Mouse (Mus musculus): ENCODE results near the gene Plcb1. TPM values are rescaled to one million over a fixed set of nuclear protein-coding genes. Genes with fewer than 3 reads are reported as not detected.

The Plcb1 gene
- polyA plus RNA-seq, 1 experiment: 2.1 TPM

GRCm38 (mm10) chr2:134972376-134972775 is 186.5 kb downstream of the Plcb1 start:
- TF ChIP-seq CTCF (IDR thresholded peaks at IDR 0.05; ENCODE audit: extremely low read depth, insufficient read length, insufficient replicate concordance, low read depth, low read length): no peak
- TF ChIP-seq POLR2A (IDR thresholded peaks at IDR 0.05; ENCODE audit: low read depth, low read length): no peak
- H3K27ac ChIP-seq (ENCODE audit: insufficient read depth, low read depth, low read length): no peak overlapping the region
- no peaks in the 10 kb centered on the region for H3K27me3 ChIP-seq (ENCODE audit: control insufficient read depth, insufficient read depth, low read length)
- WGBS: 84% methylated on average over 6 of the region's 6 CpGs
- H3K36me3 ChIP-seq (ENCODE audit: control insufficient read depth, insufficient read depth, low read length): no peaks in the 10 kb centered on the region
- H3K4me1 ChIP-seq (ENCODE audit: control insufficient read depth, insufficient read depth, insufficient read length, low read length): no peaks in the 10 kb centered on the region
- H3K4me3 ChIP-seq (ENCODE audit: low read depth, low read length): no peak overlapping the region

GRCm38 (mm10) chr2:134974711-134975110 is 188.8 kb downstream of the Plcb1 start:
- no peak for TF ChIP-seq POLR2A (IDR thresholded peaks at IDR 0.05; ENCODE audit: low read depth, low read length)
- TF ChIP-seq CTCF (IDR thresholded peaks at IDR 0.05; ENCODE audit: extremely low read depth, insufficient read length, insufficient replicate concordance, low read depth, low read length): no peak
- no peaks in the 10 kb centered on the region for H3K27me3 ChIP-seq (ENCODE audit: control insufficient read depth, insufficient read depth, low read length)
- H3K4me1 ChIP-seq (ENCODE audit: control insufficient read depth, insufficient read depth, insufficient read length, low read length): no peaks in the 10 kb centered on the region
- no peak overlapping the region for H3K4me3 ChIP-seq (ENCODE audit: low read depth, low read length)
- WGBS: 56% methylated on average over 6 of the region's 6 CpGs
- H3K27ac ChIP-seq (ENCODE audit: insufficient read depth, low read depth, low read length): no peak overlapping the region
- H3K36me3 ChIP-seq (ENCODE audit: control insufficient read depth, insufficient read depth, low read length): no peaks in the 10 kb centered on the region

GRCm38 (mm10) chr2:134976796-134977330 is 191.0 kb downstream of the Plcb1 start:
- Histone ChIP-seq H3K27ac (ENCODE audit: insufficient read depth, low read depth, low read length) (no peak overlapping the region), H3K27me3 (ENCODE audit: control insufficient read depth, insufficient read depth, low read length) (no peaks in the 10 kb centered on the region), H3K4me1 (ENCODE audit: control insufficient read depth, insufficient read depth, insufficient read length, low read length) (no peaks in the 10 kb centered on the region), H3K36me3 (ENCODE audit: control insufficient read depth, insufficient read depth, low read length) (no peaks in the 10 kb centered on the region), H3K4me3 (ENCODE audit: low read depth, low read length) (no peak overlapping the region)
- 24% methylated on average over 3 of the region's 3 CpGs for WGBS
- TF ChIP-seq CTCF (IDR thresholded peaks at IDR 0.05; ENCODE audit: extremely low read depth, insufficient read length, insufficient replicate concordance, low read depth, low read length) (no peak), POLR2A (IDR thresholded peaks at IDR 0.05; ENCODE audit: low read depth, low read length) (no peak)

- no peaks in the 10 kb centered on the region for H3K4me1 ChIP-seq (ENCODE audit: control insufficient read depth, insufficient read depth, insufficient read length, low read length)
- 73% methylated on average over 1 of the region's 1 CpGs for WGBS
- no peak overlapping the region for H3K27ac ChIP-seq (ENCODE audit: insufficient read depth, low read depth, low read length)
- no peaks in the 10 kb centered on the region for H3K27me3 ChIP-seq (ENCODE audit: control insufficient read depth, insufficient read depth, low read length)
- H3K36me3 ChIP-seq (ENCODE audit: control insufficient read depth, insufficient read depth, low read length): no peaks in the 10 kb centered on the region
- no peak overlapping the region for H3K4me3 ChIP-seq (ENCODE audit: low read depth, low read length)
- TF ChIP-seq CTCF (IDR thresholded peaks at IDR 0.05; ENCODE audit: extremely low read depth, insufficient read length, insufficient replicate concordance, low read depth, low read length): no peak
- TF ChIP-seq POLR2A (IDR thresholded peaks at IDR 0.05; ENCODE audit: low read depth, low read length): no peak
Measured at GRCm38 (mm10) chr2:134977641-134978040, 191.8 kb downstream of the Plcb1 start.

GRCm38 (mm10) chr2:134981394-134981793 is 195.5 kb downstream of the Plcb1 start:
- Histone ChIP-seq H3K27me3 (ENCODE audit: control insufficient read depth, insufficient read depth, low read length) (no peaks in the 10 kb centered on the region), H3K4me1 (ENCODE audit: control insufficient read depth, insufficient read depth, insufficient read length, low read length) (no peaks in the 10 kb centered on the region), H3K4me3 (ENCODE audit: low read depth, low read length) (no peak overlapping the region), H3K36me3 (ENCODE audit: control insufficient read depth, insufficient read depth, low read length) (no peaks in the 10 kb centered on the region), H3K27ac (ENCODE audit: insufficient read depth, low read depth, low read length) (no peak overlapping the region)
- TF ChIP-seq POLR2A (IDR thresholded peaks at IDR 0.05; ENCODE audit: low read depth, low read length) (no peak), CTCF (IDR thresholded peaks at IDR 0.05; ENCODE audit: extremely low read depth, insufficient read length, insufficient replicate concordance, low read depth, low read length) (no peak)

GRCm38 (mm10) chr2:134984884-134985283 is 199.0 kb downstream of the Plcb1 start:
- Histone ChIP-seq H3K27ac (ENCODE audit: insufficient read depth, low read depth, low read length) (no peak overlapping the region), H3K4me1 (ENCODE audit: control insufficient read depth, insufficient read depth, insufficient read length, low read length) (no peaks in the 10 kb centered on the region), H3K4me3 (ENCODE audit: low read depth, low read length) (no peak overlapping the region), H3K27me3 (ENCODE audit: control insufficient read depth, insufficient read depth, low read length) (no peaks in the 10 kb centered on the region), H3K36me3 (ENCODE audit: control insufficient read depth, insufficient read depth, low read length) (no peaks in the 10 kb centered on the region)
- 89% methylated on average over 3 of the region's 3 CpGs for WGBS
- TF ChIP-seq POLR2A (IDR thresholded peaks at IDR 0.05; ENCODE audit: low read depth, low read length): no peak
- no peak for TF ChIP-seq CTCF (IDR thresholded peaks at IDR 0.05; ENCODE audit: extremely low read depth, insufficient read length, insufficient replicate concordance, low read depth, low read length)

- 29% methylated on average over 5 of the region's 5 CpGs for WGBS
- TF ChIP-seq CTCF (IDR thresholded peaks at IDR 0.05; ENCODE audit: extremely low read depth, insufficient read length, insufficient replicate concordance, low read depth, low read length) (no peak), POLR2A (IDR thresholded peaks at IDR 0.05; ENCODE audit: low read depth, low read length) (no peak)
Measured at GRCm38 (mm10) chr2:134987978-134988377, 202.1 kb downstream of the Plcb1 start.

More at GRCm38 (mm10) chr2:134987978-134988377, 202.1 kb downstream of the Plcb1 start:
- Histone ChIP-seq H3K27ac (ENCODE audit: insufficient read depth, low read depth, low read length) (no peak overlapping the region), H3K4me3 (ENCODE audit: low read depth, low read length) (no peak overlapping the region), H3K36me3 (ENCODE audit: control insufficient read depth, insufficient read depth, low read length) (no peaks in the 10 kb centered on the region), H3K27me3 (ENCODE audit: control insufficient read depth, insufficient read depth, low read length) (no peaks in the 10 kb centered on the region), H3K4me1 (ENCODE audit: control insufficient read depth, insufficient read depth, insufficient read length, low read length) (no peaks in the 10 kb centered on the region)
